Mouse (Mus musculus) lung, embryonic 16.5 days (tissue): ENCODE measurements at regions not wholly inside any gene's neighbourhood (a gene's known extent, or its start where the extent isn't known, plus 50 kb on each side); places are given as distances from the start of the nearest gene placed in this dataset.

ENCODE experiments used
- ATAC-seq: fragments of 200-750 bp; cut with Nextera tagmentation; 2 replicates; pipeline ENCODE4 v1.8.0; 2017; ENCODE audit warnings: low read depth, mild to moderate bottlenecking, moderate library complexity
- H3K27ac ChIP-seq: fragments of 300-500 bp; sonication (generic); 2 replicates; pipeline ENCODE4 v1.5.1; 2014; ENCODE audit warnings: mild to moderate bottlenecking, control low read depth, low read length
- H3K27me3 ChIP-seq: fragments of 300-500 bp; sonication (generic); 2 replicates; pipeline ENCODE4 v1.6.1; 2014; ENCODE audit warnings: low read depth, low read length, mixed read lengths; ENCODE audit not compliant: control insufficient read depth, insufficient read depth
- H3K36me3 ChIP-seq: fragments of 300-500 bp; sonication (generic); 2 replicates; pipeline ENCODE4 v1.6.1; 2014; ENCODE audit warnings: low read length; ENCODE audit not compliant: control insufficient read depth, insufficient read depth
- H3K4me1 ChIP-seq: fragments of 300-500 bp; sonication (generic); replicated peaks from 2 replicates; pipeline ENCODE4 v1.6.1; 2014; ENCODE audit warnings: low read length, mixed read lengths; ENCODE audit not compliant: control insufficient read depth, insufficient read depth
- H3K4me2 ChIP-seq: fragments of 300-500 bp; sonication (generic); 2 replicates; pipeline ENCODE4 v1.6.1; 2014; ENCODE audit warnings: low read depth, low read length, control low read depth
- H3K4me3 ChIP-seq: fragments of 300-500 bp; sonication (generic); 2 replicates; pipeline ENCODE4 v1.5.1; 2014; ENCODE audit warnings: mild to moderate bottlenecking, low read length, control low read depth
- H3K9ac ChIP-seq: fragments of 300-500 bp; sonication (generic); 2 replicates; pipeline ENCODE4 v1.6.1; 2014; ENCODE audit warnings: low read length, control low read depth
- H3K9me3 ChIP-seq: fragments of 300-500 bp; sonication (generic); 2 replicates; pipeline ENCODE4 v1.6.1; 2016; ENCODE audit warnings: low read length; ENCODE audit not compliant: control insufficient read depth
- WGBS: fragments of 180-500 bp; shearing (Covaris S2); extraction: QIAGEN DNeasy Blood & Tissue Kit; methylation state at CpG from one replicate; pipeline ENCODE4 v1.1.7; 2014; 5-methylcytosine and 5-hydroxymethylcytosine counted together

DNA sequence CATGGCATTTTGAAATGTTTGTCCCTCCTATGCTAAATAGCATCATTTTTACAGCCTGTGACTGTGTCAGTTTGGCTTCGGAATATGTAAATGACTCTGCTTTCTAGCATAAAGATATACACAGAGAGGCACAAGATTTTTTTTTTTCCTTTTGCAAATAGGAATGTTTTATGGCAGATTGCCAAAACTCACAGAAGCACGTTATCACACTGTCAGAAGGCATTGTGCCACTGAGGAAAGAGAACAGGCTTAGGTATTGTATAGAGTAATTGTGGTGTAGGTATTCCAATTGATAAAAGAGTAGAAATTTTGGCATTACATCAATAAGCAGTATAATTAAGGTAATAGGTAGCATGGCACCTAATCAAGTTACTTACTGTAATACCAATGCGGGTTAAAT lies 988.5 kb upstream of the Tenm2 start:
- 47% methylated on average over 3 of the region's 3 CpGs for WGBS

DNA sequence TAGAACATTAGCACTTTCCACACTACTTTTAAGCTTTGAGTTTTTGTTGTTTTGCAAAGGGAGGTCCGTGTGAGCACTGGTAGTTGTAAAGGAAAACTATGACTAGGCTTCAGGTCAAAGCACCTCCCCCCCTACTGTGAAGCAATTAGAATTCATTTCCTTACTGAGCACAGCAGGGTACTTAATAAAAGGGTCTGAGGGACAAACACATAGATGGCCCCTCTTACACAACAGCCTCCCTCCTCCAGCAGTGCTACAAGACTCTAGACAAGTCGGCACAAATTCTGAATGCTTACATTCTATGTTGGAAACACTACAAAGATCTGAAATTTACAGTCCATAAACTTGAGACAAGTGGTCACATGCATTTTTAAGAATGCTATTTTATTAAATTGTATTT lies 967.6 kb upstream of the Tenm2 start:
- Histone ChIP-seq H3K4me2 (no peak overlapping the region), H3K27me3 (no peaks in the 10 kb centered on the region), H3K27ac (no peak overlapping the region), H3K4me1 (peaks cover 2% of the 10 kb centered on the region; the same call in 1 of the 2 replicates), H3K36me3 (no peaks in the 10 kb centered on the region), H3K9me3 (no peaks in the 10 kb centered on the region), H3K4me3 (no peak overlapping the region), H3K9ac (no peak overlapping the region)
- WGBS: 37% methylated on average over 2 of the region's 2 CpGs
- ATAC-seq: peak; percentile 51; the same call in 1 of the 2 replicates

More for the DNA sequence above, 988.5 kb upstream of the Tenm2 start:
- Histone ChIP-seq H3K36me3 (no peaks in the 10 kb centered on the region), H3K27me3 (no peaks in the 10 kb centered on the region), H3K27ac (no peak overlapping the region), H3K4me1 (no peaks in the 10 kb centered on the region), H3K4me3 (no peak overlapping the region), H3K9ac (no peak overlapping the region), H3K4me2 (no peak overlapping the region), H3K9me3 (no peaks in the 10 kb centered on the region)
- ATAC-seq: no peak

DNA sequence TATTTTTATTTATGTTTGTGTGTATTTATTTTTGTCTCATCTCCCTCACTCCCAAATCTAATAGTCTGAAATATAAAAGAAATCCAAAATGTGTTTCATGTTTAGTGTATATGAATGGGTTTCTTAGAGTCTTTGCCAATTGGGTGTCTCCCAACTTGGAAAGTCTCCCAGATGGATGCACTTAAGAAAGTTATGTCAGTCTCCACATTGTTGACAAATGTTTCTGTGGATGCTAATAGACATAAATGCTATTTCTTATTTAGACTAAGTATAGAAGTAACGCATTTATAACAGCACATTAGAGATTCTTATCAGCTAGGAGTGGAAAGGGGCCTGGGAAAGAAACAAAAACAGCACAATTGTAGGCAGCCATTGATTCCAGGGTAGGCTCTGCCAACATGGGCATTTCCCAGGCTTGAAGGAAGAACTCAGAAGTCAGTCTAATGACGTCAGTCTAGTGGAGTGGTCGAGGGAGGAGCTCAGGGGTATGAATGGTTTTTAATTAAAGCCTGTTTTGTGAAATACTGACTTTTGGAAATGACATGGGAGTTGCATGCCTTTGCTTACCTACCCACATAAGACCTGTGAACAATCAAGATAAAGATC lies 965.5 kb upstream of the Tenm2 start:
- Histone ChIP-seq H3K9me3 (no peaks in the 10 kb centered on the region), H3K9ac (no peak overlapping the region), H3K4me3 (no peak overlapping the region), H3K27ac (peak overlapping the region; percentile 77; the same call in 1 of the 2 replicates), H3K36me3 (no peaks in the 10 kb centered on the region), H3K4me2 (no peak overlapping the region), H3K27me3 (no peaks in the 10 kb centered on the region), H3K4me1 (peaks cover 2% of the 10 kb centered on the region; the same call in 1 of the 2 replicates)
- peak; percentile 92 for ATAC-seq
- 34% methylated on average over 3 of the region's 3 CpGs for WGBS

DNA sequence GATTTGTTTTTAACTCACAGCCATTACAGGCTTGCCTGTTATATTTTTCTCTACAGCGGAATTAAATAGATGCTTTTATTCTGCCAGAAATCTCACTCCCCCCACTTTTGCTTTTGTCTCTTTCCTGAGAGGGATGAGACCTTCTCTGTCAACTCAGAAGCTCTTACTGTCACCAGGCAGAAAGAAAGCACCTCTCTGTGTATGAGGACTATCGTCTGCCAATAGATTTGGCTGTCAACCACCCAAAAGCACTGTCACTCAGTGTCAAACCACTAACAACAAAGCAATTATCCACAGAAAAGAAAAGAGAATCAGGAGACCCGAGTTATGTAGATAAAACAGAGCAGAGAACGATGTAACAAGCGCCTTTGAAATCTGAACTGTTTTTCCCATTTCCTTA lies 958.0 kb upstream of the Tenm2 start:
- no peak for ATAC-seq
- no peaks in the 10 kb centered on the region for H3K9me3 ChIP-seq
- H3K36me3 ChIP-seq: no peaks in the 10 kb centered on the region
- H3K27me3 ChIP-seq: no peaks in the 10 kb centered on the region
- H3K4me1 ChIP-seq: no peaks in the 10 kb centered on the region
- no peak overlapping the region for H3K27ac ChIP-seq
- no peak overlapping the region for H3K4me3 ChIP-seq
- H3K4me2 ChIP-seq: no peak overlapping the region
- WGBS: 50% methylated on average over 5 of the region's 5 CpGs
- H3K9ac ChIP-seq: no peak overlapping the region

DNA sequence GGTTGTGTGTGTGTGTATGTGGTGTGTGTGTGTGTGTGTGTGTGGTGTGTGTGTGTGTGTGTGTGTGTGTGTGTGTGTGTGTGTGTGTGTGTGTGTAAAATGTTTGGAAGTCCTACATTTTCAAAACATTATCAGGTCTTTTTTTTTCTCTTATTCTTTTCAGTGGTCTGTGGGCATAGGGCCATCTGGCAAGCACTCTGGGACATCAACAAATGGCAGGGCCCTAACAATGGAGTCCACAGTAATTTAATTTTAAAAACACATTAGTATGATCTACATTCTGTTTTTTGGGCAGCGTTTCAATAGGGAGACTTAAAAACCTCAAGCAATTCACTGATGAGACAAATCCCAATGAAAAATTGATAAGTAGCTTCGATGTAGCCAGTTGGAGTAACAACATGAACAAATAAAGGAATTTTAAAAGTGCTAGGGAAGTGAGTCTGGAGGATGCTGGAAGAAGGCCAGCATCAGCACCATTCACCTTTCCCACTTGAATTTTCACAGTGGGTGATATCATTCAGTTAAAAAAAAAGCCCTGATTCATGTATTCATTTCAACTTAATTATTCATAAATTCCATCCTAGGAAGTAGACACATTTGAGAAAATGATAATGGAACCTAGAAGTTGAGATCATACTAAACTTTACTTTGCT lies 956.3 kb upstream of the Tenm2 start:
- H3K4me2 ChIP-seq: no peak overlapping the region
- ATAC-seq: 0 out of 2 replicates have a peak, but pooled peaks have one; percentile 36
- no peak overlapping the region for H3K27ac ChIP-seq
- H3K4me1 ChIP-seq: no peaks in the 10 kb centered on the region
- no peaks in the 10 kb centered on the region for H3K36me3 ChIP-seq
- no peaks in the 10 kb centered on the region for H3K9me3 ChIP-seq
- no peaks in the 10 kb centered on the region for H3K27me3 ChIP-seq
- WGBS: 38% methylated on average over 2 of the region's 2 CpGs
- no peak overlapping the region for H3K9ac ChIP-seq
- H3K4me3 ChIP-seq: no peak overlapping the region

DNA sequence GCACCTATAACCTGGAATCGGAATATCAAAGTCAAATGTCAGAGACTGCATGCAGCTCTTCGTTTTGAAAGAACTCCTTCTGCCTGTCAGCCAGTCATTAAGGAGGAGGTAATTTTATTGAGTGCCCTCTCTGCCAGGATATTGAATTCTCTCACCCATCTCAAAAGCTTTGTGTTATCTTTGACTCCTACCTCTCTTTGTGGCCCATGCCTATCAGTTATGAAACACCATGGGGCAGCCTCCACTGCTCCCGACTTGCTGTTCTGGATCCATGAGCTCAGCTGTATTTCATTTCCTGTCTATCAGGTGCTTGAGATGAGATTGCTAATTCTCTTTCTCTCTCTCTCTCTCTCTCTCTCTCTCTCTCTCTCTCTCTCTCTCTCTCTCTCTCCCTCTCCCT lies 955.7 kb upstream of the Tenm2 start:
- WGBS: 61% methylated on average over 3 of the region's 3 CpGs

DNA sequence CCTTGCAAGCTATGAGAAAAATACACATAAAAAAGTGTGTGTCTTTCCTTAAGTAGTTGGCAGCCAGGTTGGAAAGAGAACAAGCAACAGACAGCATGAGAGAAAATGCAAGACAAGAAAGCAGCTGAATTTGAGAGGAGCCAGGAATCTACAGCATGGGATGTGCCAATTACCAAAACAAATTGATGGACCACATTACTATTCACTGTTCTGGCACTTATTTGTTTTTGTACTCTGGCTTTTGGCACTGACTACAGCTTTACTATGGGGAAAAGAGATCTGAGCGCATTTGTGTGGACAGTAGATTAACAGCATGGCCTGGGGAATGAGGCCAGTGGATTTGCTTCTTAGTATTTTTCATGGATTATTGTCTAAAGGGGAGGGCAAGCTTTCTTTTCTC lies 935.0 kb upstream of the Tenm2 start:
- whole genome bisulfite sequencing: 40% methylated on average over 1 of the region's 1 CpGs
- ATAC-seq: no peak

More for the DNA sequence above, 955.7 kb upstream of the Tenm2 start:
- Histone ChIP-seq H3K27ac (no peak overlapping the region), H3K36me3 (no peaks in the 10 kb centered on the region), H3K9me3 (no peaks in the 10 kb centered on the region), H3K27me3 (no peaks in the 10 kb centered on the region), H3K4me1 (no peaks in the 10 kb centered on the region), H3K4me3 (no peak overlapping the region), H3K9ac (no peak overlapping the region), H3K4me2 (no peak overlapping the region)
- no peak for ATAC-seq

DNA sequence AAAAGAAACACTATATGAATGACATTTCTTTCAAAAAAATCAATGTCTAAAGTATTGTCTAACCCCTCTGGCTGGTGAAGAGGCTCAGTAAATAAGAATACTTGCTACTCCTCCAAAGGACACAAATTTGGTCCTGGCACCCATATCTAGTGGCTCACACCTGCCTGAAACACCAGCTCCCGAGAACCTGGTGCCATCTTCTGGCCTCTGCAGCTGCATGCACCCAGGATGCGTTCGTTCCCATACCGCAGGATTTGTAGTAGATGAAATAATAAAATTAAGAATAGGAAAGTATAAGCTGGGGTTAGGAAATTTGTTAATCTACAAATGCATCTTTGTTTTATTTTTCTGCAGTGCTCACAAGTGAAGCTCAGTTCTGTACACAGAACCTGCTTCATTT lies 922.5 kb upstream of the Tenm2 start:
- H3K9me3 ChIP-seq: no peaks in the 10 kb centered on the region

More for the DNA sequence above, 935.0 kb upstream of the Tenm2 start:
- H3K9me3 ChIP-seq: no peaks in the 10 kb centered on the region
- H3K4me3 ChIP-seq: no peak overlapping the region
- no peak overlapping the region for H3K27ac ChIP-seq
- no peak overlapping the region for H3K4me2 ChIP-seq
- no peaks in the 10 kb centered on the region for H3K4me1 ChIP-seq
- H3K9ac ChIP-seq: no peak overlapping the region
- no peaks in the 10 kb centered on the region for H3K36me3 ChIP-seq
- no peaks in the 10 kb centered on the region for H3K27me3 ChIP-seq

DNA sequence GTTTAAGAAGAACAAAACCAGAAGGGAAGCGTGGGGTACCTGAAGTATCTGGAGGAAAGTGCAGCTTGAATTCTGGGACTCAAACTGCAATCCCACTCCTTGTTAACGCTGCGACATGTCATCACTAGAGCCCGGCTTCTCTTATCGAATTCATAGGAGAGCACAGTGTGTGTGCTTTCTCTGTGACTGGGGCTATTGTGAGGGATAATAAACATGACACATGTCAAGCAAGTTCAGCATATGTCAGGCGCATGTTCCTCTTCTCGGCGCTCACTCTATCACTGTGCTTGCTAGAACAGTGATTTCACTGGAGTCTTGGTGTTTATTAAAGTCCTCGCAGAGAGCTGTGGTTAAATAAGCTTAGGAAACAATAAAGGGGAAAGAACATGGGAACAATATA lies 921.2 kb upstream of the Tenm2 start:
- H3K4me3 ChIP-seq: no peak overlapping the region
- H3K27me3 ChIP-seq: no peaks in the 10 kb centered on the region
- no peak overlapping the region for H3K4me2 ChIP-seq
- WGBS: 61% methylated on average over 9 of the region's 9 CpGs
- H3K9me3 ChIP-seq: no peaks in the 10 kb centered on the region
- H3K36me3 ChIP-seq: no peaks in the 10 kb centered on the region
- H3K27ac ChIP-seq: no peak overlapping the region
- no peak for ATAC-seq
- H3K9ac ChIP-seq: no peak overlapping the region
- H3K4me1 ChIP-seq: no peaks in the 10 kb centered on the region

More for the DNA sequence above, 922.5 kb upstream of the Tenm2 start:
- Histone ChIP-seq H3K9ac (no peak overlapping the region), H3K4me3 (no peak overlapping the region), H3K4me1 (no peaks in the 10 kb centered on the region), H3K36me3 (no peaks in the 10 kb centered on the region), H3K4me2 (no peak overlapping the region), H3K27me3 (no peaks in the 10 kb centered on the region), H3K27ac (no peak overlapping the region)
- ATAC-seq: no peak
- WGBS: 90% methylated on average over 4 of the region's 4 CpGs
